Mouse (Mus musculus): ENCODE results near the gene Gp2. TPM values are rescaled to one million over a fixed set of nuclear protein-coding genes. Genes with fewer than 3 reads are reported as not detected.

Gene Gp2
- total and polyA plus RNA-seq, 3 experiments, result not detected

- Histone ChIP-seq H3K36me3 (replicated peaks in 1 of 2; ENCODE audit: control insufficient read depth in 1 of 2, insufficient read depth in 1 of 2, low read length in 1 of 2) (no peaks in the 10 kb centered on the region), H3K27ac (ENCODE audit: insufficient read depth, low read depth) (no peak overlapping the region), H3K27me3 (replicated peaks) (peaks cover 28% of the 10 kb centered on the region), H3K4me2 (ENCODE audit: insufficient read depth, low read depth, poor library complexity, severe bottlenecking) (no peak overlapping the region), H3K79me2 (replicated peaks; ENCODE audit: control insufficient read depth, extremely low read depth, insufficient read depth, poor library complexity, severe bottlenecking) (no peaks in the 10 kb centered on the region; the same call in 1 of the 2 replicates), H3K9ac (ENCODE audit: insufficient read depth, low read depth) (no peak overlapping the region), H3K4me3 (replicated peaks in 1 of 3; ENCODE audit: low read depth in 2 of 3, low read length in 2 of 3, poor library complexity in 1 of 3) (no peak overlapping the region), H3K4me1 (ENCODE audit: control insufficient read depth in 1 of 2, insufficient read depth in 2 of 2) (no peaks in the 10 kb centered on the region; a peak in 2 of 4 replicates), H3K9me3 (replicated peaks; ENCODE audit: low read length) (no peaks in the 10 kb centered on the region)
- TF ChIP-seq JUN (IDR thresholded peaks at IDR 0.05; ENCODE audit: insufficient read depth, low read depth, low read length) (no peak), ELF1 (IDR thresholded peaks at IDR 0.05; ENCODE audit: low read depth, low read length) (no peak), HCFC1 (IDR thresholded peaks at IDR 0.05; ENCODE audit: low read depth, low read length) (no peak), ZKSCAN1 (IDR thresholded peaks at IDR 0.05; ENCODE audit: borderline replicate concordance, low read depth, low read length) (no peak), NRF1 (IDR thresholded peaks at IDR 0.05; ENCODE audit: low read depth, low read length) (no peak), TBP (conservative IDR thresholded peaks at IDR 0.05; ENCODE audit: low read depth, low read length) (no peak), IRF4 (IDR thresholded peaks at IDR 0.05; ENCODE audit: low read depth, low read length) (no peak), MAFK (IDR thresholded peaks at IDR 0.05; ENCODE audit: insufficient replicate concordance, low read length) (no peak), E2F4 (IDR thresholded peaks at IDR 0.05; ENCODE audit: insufficient replicate concordance, low read depth, low read length) (no peak), POLR2A (IDR thresholded peaks at IDR 0.05; ENCODE audit: low read depth, low read length) (no peak), MAX (IDR thresholded peaks at IDR 0.05; ENCODE audit: low read length) (no peak), ZMIZ1 (IDR thresholded peaks at IDR 0.05; ENCODE audit: low read depth, low read length) (no peak), ZC3H11A (IDR thresholded peaks at IDR 0.05; ENCODE audit: low read depth, low read length) (no peak), ZNF384 (IDR thresholded peaks at IDR 0.05; ENCODE audit: low read depth, low read length) (no peak), USF1 (IDR thresholded peaks at IDR 0.05; ENCODE audit: low read depth, low read length) (no peak), TCF12 (IDR thresholded peaks at IDR 0.05; ENCODE audit: low read depth, low read length) (no peak), POLR2AphosphoS2 (IDR thresholded peaks at IDR 0.05; ENCODE audit: low read depth, low read length) (no peak), GABPA (IDR thresholded peaks at IDR 0.05; ENCODE audit: insufficient replicate concordance, low read depth, low read length) (no peak), NELFE (IDR thresholded peaks at IDR 0.05; ENCODE audit: low read depth, low read length) (no peak), CHD1 (IDR thresholded peaks at IDR 0.05; ENCODE audit: low read depth, low read length) (no peak)
- dilution Hi-C loops (cut with MboI; ENCODE audit: extremely low pct_ligation_motif_present, extremely low pct_unique_long_range_greater_than_20kb, low sequenced_read_pairs) (no loop called here), in situ Hi-C loops (cut with MboI; ENCODE audit: low pct_ligation_motif_present, low pct_unique_long_range_greater_than_20kb, low sequenced_read_pairs) (no loop called here)
- no peak for DNase-seq (ENCODE audit: extremely low read depth)
Measured at GRCm38 (mm10) chr7:119486683-119487082, 27.6 kb upstream of the Gp2 start.

GRCm38 (mm10) chr7:119484154-119484553 is 25.1 kb upstream of the Gp2 start:
- DNase-seq (ENCODE audit: extremely low read depth), result no peak
- no peak overlapping the region for H3K4me2 ChIP-seq (ENCODE audit: insufficient read depth, low read depth, poor library complexity, severe bottlenecking)
- TF ChIP-seq JUN (IDR thresholded peaks at IDR 0.05; ENCODE audit: insufficient read depth, low read depth, low read length), result no peak
- TF ChIP-seq RCOR1 (conservative IDR thresholded peaks at IDR 0.05; ENCODE audit: low read depth, low read length), result no peak
- no peak for TF ChIP-seq POLR2A (IDR thresholded peaks at IDR 0.05; ENCODE audit: low read depth, low read length)
- TF ChIP-seq BHLHE40 (IDR thresholded peaks at IDR 0.05; ENCODE audit: low read depth, low read length), result no peak
- no peak for TF ChIP-seq CTCF (conservative IDR thresholded peaks at IDR 0.05 in 1 of 2, IDR thresholded peaks at IDR 0.05 in 1 of 2; ENCODE audit: low read depth in 2 of 2, low read length in 2 of 2)
- TF ChIP-seq UBTF (IDR thresholded peaks at IDR 0.05; ENCODE audit: low read depth, low read length), result no peak
- no peak for TF ChIP-seq ZC3H11A (IDR thresholded peaks at IDR 0.05; ENCODE audit: low read depth, low read length)
- TF ChIP-seq TCF12 (IDR thresholded peaks at IDR 0.05; ENCODE audit: low read depth, low read length), result no peak
- TF ChIP-seq MEF2A (IDR thresholded peaks at IDR 0.05; ENCODE audit: borderline replicate concordance, low read depth, low read length), result no peak
- no peak for TF ChIP-seq GABPA (IDR thresholded peaks at IDR 0.05; ENCODE audit: insufficient replicate concordance, low read depth, low read length)
- TF ChIP-seq PAX5 (IDR thresholded peaks at IDR 0.05; ENCODE audit: low read length), result no peak
- no peak for TF ChIP-seq CHD1 (IDR thresholded peaks at IDR 0.05; ENCODE audit: low read depth, low read length)
- TF ChIP-seq MAFK (IDR thresholded peaks at IDR 0.05; ENCODE audit: insufficient replicate concordance, low read length), result no peak
- TF ChIP-seq CHD2 (IDR thresholded peaks at IDR 0.05; ENCODE audit: low read length), result no peak
- H3K27ac ChIP-seq (ENCODE audit: insufficient read depth, low read depth), result no peak overlapping the region
- H3K9ac ChIP-seq (ENCODE audit: insufficient read depth, low read depth), result no peak overlapping the region
- no peaks in the 10 kb centered on the region for H3K9me3 ChIP-seq (replicated peaks; ENCODE audit: low read length)
- dilution Hi-C loops (cut with MboI; ENCODE audit: extremely low pct_ligation_motif_present, extremely low pct_unique_long_range_greater_than_20kb, low sequenced_read_pairs), result no loop called here
- no peaks in the 10 kb centered on the region; the same call in 1 of the 2 replicates for H3K79me2 ChIP-seq (replicated peaks; ENCODE audit: control insufficient read depth, extremely low read depth, insufficient read depth, poor library complexity, severe bottlenecking)
- no peaks in the 10 kb centered on the region for H3K36me3 ChIP-seq (replicated peaks in 1 of 2; ENCODE audit: control insufficient read depth in 1 of 2, insufficient read depth in 1 of 2, low read length in 1 of 2)
- in situ Hi-C loops (cut with MboI; ENCODE audit: low pct_ligation_motif_present, low pct_unique_long_range_greater_than_20kb, low sequenced_read_pairs), result no loop called here
- H3K4me3 ChIP-seq (replicated peaks in 1 of 3; ENCODE audit: low read depth in 2 of 3, low read length in 2 of 3, poor library complexity in 1 of 3), result no peak overlapping the region
- no peaks in the 10 kb centered on the region for H3K4me1 ChIP-seq (ENCODE audit: control insufficient read depth in 1 of 2, insufficient read depth in 2 of 2)
- peaks cover 31% of the 10 kb centered on the region for H3K27me3 ChIP-seq (replicated peaks)

Data from CH12.LX (cell line).